Mouse (Mus musculus) ES-E14 (cell line): ENCODE data around the gene Mlec.

Experiments used
- CHD2 ChIP-seq: IDR thresholded peaks from 2 replicates; pipeline ENCODE4 v1.6.1; 2014; ENCODE audit warnings: mild to moderate bottlenecking, low read depth, low read length, inconsistent platforms
- HCFC1 ChIP-seq: IDR thresholded peaks from 2 replicates; pipeline ENCODE4 v1.6.1; 2012; ENCODE audit warnings: low read length, inconsistent platforms, borderline replicate concordance; ENCODE audit not compliant: insufficient read depth
- MAFK ChIP-seq: IDR thresholded peaks from 2 replicates; pipeline ENCODE4 v1.6.1; 2014; ENCODE audit warnings: mild to moderate bottlenecking, low read depth, low read length, inconsistent platforms; ENCODE audit not compliant: insufficient read depth
- ZC3H11A ChIP-seq: IDR thresholded peaks from 2 replicates; pipeline ENCODE4 v1.6.1; 2012; ENCODE audit warnings: low read depth, mild to moderate bottlenecking, inconsistent platforms, low read length, borderline replicate concordance
- ZNF384 ChIP-seq: IDR thresholded peaks from 2 replicates; pipeline ENCODE4 v1.6.1; 2012; ENCODE audit warnings: low read depth, low read length, inconsistent platforms

GRCm38 (mm10) chr5:115145253-115145968 is 12.6 kb downstream of the Mlec start:
- no peak for TF ChIP-seq ZC3H11A
- TF ChIP-seq CHD2, result no peak
- TF ChIP-seq ZNF384, result no peak
- no peak for TF ChIP-seq MAFK
- no peak for TF ChIP-seq HCFC1
